Mouse (Mus musculus) cortical plate, adult 2 months (tissue): ENCODE measurements at regions not wholly inside any gene's neighbourhood (a gene's known extent, or its start where the extent isn't known, plus 50 kb on each side); places are given as distances from the start of the nearest gene placed in this dataset.

Experiments
- H3K27ac ChIP-seq: fragments of 200-500 bp; 2 replicates; pipeline ENCODE4 v1.5.1; 2012; ENCODE audit warnings: low read length, control low read depth, inconsistent platforms; ENCODE audit not compliant: insufficient read depth
- H3K4me1 ChIP-seq: fragments of 200-500 bp; 2 replicates; pipeline ENCODE4 v1.6.1; 2011; ENCODE audit warnings: low read length; ENCODE audit not compliant: control insufficient read depth, insufficient read depth
- H3K4me3 ChIP-seq: fragments of 200-500 bp; 2 replicates; pipeline ENCODE4 v1.5.1; 2011; ENCODE audit warnings: mild to moderate bottlenecking, low read length, control low read depth; ENCODE audit not compliant: insufficient read depth
- CTCF ChIP-seq: fragments of 200-500 bp; IDR thresholded peaks from 2 replicates; pipeline ENCODE4 v1.5.1; 2011; ENCODE audit warnings: mild to moderate bottlenecking, control low read depth, low read length; ENCODE audit not compliant: insufficient read depth; ENCODE audit errors: extremely low read depth
- POLR2A ChIP-seq: fragments of 200-500 bp; IDR thresholded peaks from 2 replicates; pipeline ENCODE4 v1.6.1; 2011; ENCODE audit warnings: mild to moderate bottlenecking, low read length, control low read depth; ENCODE audit not compliant: insufficient read depth; ENCODE audit errors: extremely low read depth

DNA sequence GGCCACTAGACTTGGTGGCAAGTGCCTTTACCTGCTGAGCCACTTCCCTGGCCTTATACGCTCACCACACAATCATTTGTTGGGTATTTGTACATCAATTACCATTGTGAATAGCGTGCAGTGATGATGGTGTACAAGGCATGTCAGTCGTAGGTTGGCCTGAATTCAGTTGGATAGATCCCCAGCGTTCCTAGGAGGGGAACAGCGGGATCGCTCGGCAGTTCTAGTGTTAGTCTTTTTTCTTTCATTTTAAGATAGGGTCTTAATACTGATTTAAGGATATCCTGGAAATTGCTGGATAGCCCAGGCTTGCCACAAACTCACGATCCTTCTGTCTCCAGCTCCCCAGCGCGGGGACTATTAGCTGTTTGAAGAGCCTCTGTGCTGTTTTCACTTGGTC is 92.9 kb upstream of the Arhgap32 start:
- H3K4me3 ChIP-seq: no peak overlapping the region
- H3K4me1 ChIP-seq: no peaks in the 10 kb centered on the region
- TF ChIP-seq CTCF (no peak), POLR2A (no peak)
- H3K27ac ChIP-seq: no peak overlapping the region

- H3K27ac ChIP-seq: no peak overlapping the region
- H3K4me1 ChIP-seq: no peaks in the 10 kb centered on the region
- TF ChIP-seq CTCF (no peak), POLR2A (no peak)
- H3K4me3 ChIP-seq: no peak overlapping the region
Observed at GRCm38 (mm10) chr9:32024767-32025166, 91.2 kb upstream of the Arhgap32 start.

- H3K4me1 ChIP-seq: no peaks in the 10 kb centered on the region
- no peak overlapping the region for H3K4me3 ChIP-seq
- TF ChIP-seq POLR2A (no peak), CTCF (no peak)
- no peak overlapping the region for H3K27ac ChIP-seq
Observed at GRCm38 (mm10) chr9:32027962-32028361, 88.0 kb upstream of the Arhgap32 start.

DNA sequence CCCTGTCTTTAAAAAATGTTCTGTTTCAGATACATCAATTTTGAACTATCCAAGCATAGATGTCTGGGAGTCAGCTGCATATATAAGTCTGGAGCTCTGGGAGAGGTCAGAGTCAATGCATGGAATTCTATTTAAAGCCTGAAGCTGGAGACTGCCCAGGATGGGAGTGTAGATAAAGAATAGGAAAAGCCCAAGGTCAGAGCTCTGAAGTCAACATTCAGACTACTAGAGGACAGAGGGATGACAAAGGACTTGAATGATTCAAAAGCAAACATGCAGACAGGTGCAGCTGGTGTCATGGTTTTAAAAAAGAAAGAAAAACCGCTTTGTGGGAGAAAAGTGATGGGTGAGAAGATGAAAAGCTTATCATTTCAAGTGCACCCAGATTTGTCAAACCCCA is 86.9 kb upstream of the Arhgap32 start:
- no peak overlapping the region for H3K4me3 ChIP-seq
- TF ChIP-seq CTCF: no peak
- TF ChIP-seq POLR2A: no peak
- no peaks in the 10 kb centered on the region; the same call in 1 of the 2 replicates for H3K4me1 ChIP-seq
- no peak overlapping the region for H3K27ac ChIP-seq

DNA sequence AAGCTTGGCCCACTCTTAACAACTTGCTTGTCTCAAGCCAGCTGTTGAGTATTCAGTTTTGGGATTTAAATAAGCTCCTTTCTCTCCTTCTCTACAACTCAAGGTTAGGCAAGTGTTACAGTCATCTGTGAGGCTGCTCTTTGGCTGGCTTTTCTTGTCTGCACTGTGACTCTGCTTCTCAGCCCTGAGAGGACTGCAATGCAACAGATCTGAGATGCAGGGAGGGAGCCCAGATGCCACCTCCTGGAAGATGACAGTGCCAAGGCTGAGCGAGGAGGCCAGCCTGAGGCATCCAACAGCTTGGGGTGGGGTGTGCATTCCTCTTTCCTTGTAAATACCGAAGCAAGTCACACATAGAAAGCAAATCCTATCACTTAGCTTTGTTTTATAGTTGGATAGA is 86.2 kb upstream of the Arhgap32 start:
- Histone ChIP-seq H3K4me3 (no peak overlapping the region), H3K27ac (no peak overlapping the region), H3K4me1 (no peaks in the 10 kb centered on the region; the same call in 1 of the 2 replicates)
- no peak for TF ChIP-seq CTCF

DNA sequence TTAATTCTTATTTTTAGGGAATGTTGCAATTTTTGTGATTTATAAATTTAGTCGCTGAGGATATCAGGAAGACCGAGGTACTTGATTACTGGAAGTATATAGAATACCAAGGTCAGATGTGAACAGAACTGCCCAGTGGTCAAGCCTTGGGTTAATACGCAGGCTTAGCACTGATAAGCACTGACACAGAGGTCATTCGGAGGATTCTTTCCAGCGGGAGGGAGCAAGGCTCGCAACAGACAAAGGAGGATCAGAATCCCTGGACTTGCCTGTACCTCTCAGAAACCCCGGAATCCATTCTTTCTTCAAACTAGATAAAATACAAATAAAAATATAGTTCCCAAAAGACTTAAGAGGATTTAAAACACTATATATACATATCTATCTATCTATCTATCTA is 85.7 kb upstream of the Arhgap32 start:
- H3K4me1 ChIP-seq: peaks cover 3% of the 10 kb centered on the region; the same call in 1 of the 2 replicates
- no peak for TF ChIP-seq CTCF
- TF ChIP-seq POLR2A: no peak
- no peak overlapping the region for H3K4me3 ChIP-seq
- H3K27ac ChIP-seq: no peak overlapping the region

- Histone ChIP-seq H3K27ac (no peak overlapping the region; the same call in 1 of the 2 replicates), H3K4me1 (peaks cover 3% of the 10 kb centered on the region; the same call in 1 of the 2 replicates), H3K4me3 (peak overlapping the region; percentile 85)
- TF ChIP-seq CTCF (no peak), POLR2A (no peak)
Observed at GRCm38 (mm10) chr9:32031950-32032453, 83.9 kb upstream of the Arhgap32 start.

- H3K4me1 ChIP-seq: peaks cover 3% of the 10 kb centered on the region; the same call in 1 of the 2 replicates
- peak overlapping the region; percentile 60 for H3K27ac ChIP-seq
- TF ChIP-seq CTCF: no peak
- TF ChIP-seq POLR2A: no peak
- peak overlapping the region; percentile 85 for H3K4me3 ChIP-seq
Observed at GRCm38 (mm10) chr9:32032521-32033185, 83.3 kb upstream of the Arhgap32 start.

GRCm38 (mm10) chr9:32033937-32034336 is 82.0 kb upstream of the Arhgap32 start:
- TF ChIP-seq CTCF (no peak), POLR2A (no peak)
- peaks cover 6% of the 10 kb centered on the region; the same call in 1 of the 2 replicates for H3K4me1 ChIP-seq
- no peak overlapping the region for H3K27ac ChIP-seq
- peak overlapping the region; percentile 85 for H3K4me3 ChIP-seq

- Histone ChIP-seq H3K27ac (no peak overlapping the region), H3K4me3 (no peak overlapping the region), H3K4me1 (peaks cover 8% of the 10 kb centered on the region; the same call in 1 of the 2 replicates)
- TF ChIP-seq POLR2A (no peak), CTCF (no peak)
Observed at GRCm38 (mm10) chr9:32039999-32040398, 75.9 kb upstream of the Arhgap32 start.

- Histone ChIP-seq H3K27ac (no peak overlapping the region), H3K4me3 (no peak overlapping the region), H3K4me1 (peaks cover 9% of the 10 kb centered on the region; the same call in 1 of the 2 replicates)
- no peak for TF ChIP-seq CTCF
- no peak for TF ChIP-seq POLR2A
Observed at GRCm38 (mm10) chr9:32043344-32043743, 72.6 kb upstream of the Arhgap32 start.
